Mouse (Mus musculus) cortical plate, adult 2 months (tissue): ENCODE results near the gene Mast4.

Experiments
- CTCF ChIP-seq: fragments of 200-500 bp; IDR thresholded peaks from 2 replicates; pipeline ENCODE4 v1.5.1; 2011; ENCODE audit warnings: mild to moderate bottlenecking, control low read depth, low read length; ENCODE audit not compliant: insufficient read depth; ENCODE audit errors: extremely low read depth
- POLR2A ChIP-seq: fragments of 200-500 bp; IDR thresholded peaks from 2 replicates; pipeline ENCODE4 v1.6.1; 2011; ENCODE audit warnings: mild to moderate bottlenecking, low read length, control low read depth; ENCODE audit not compliant: insufficient read depth; ENCODE audit errors: extremely low read depth

DNA sequence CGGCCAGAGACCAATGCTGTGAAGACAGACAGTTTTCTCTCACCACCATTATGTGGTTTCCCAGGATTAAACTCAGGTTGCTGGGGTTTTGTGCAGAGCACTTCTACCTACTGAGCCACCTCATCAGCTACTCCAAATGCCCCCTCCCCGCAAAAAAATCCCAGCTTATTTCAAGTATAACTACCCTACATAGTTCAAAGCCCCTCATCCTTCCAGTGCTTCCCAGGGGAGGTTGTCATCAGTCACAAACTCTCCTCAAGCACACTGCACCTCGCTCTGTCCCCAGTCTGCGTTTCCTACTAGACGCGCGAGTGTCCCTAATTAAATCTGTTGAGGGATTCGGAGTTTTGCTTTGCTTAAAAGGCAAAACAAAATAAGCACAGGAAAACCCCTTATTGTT, 446.1 kb downstream of the Mast4 start:
- TF ChIP-seq CTCF (no peak), POLR2A (no peak)
